In genomic region chr10:75626991-75627390, GRCm38 (mm10) we compare ENCODE assay signal across 26 mouse cellular contexts. TPM values are rescaled to one million over a fixed set of nuclear protein-coding genes. Genes with fewer than 3 reads are reported as not detected.
DNase-seq lines count a peak whose midpoint lies in the region; ATAC-seq lines count a peak whose summit lies in the region.
"Had no signal": no experiment of that assay in that cellular context is flagged by ENCODE, and none has a peak within 500 bp of the region (broad histone marks: within the 10 kb centered on the region; RNA-seq: fewer than 3 reads in every experiment).

No protein-coding gene starts in this region.

- no peak overlapping the region for H3K4me3 ChIP-seq in intestine, embryonic 16.5 days (ENCODE audit: low read length)
- H3K4me3 ChIP-seq in intestine, embryonic 15.5 days (replicated peaks): no peak overlapping the region
- H3K4me3 ChIP-seq in lung, embryonic 15.5 days: no peak overlapping the region
- H3K4me3 ChIP-seq: heart, adult 2 months; heart, embryonic 13.5 days; limb, embryonic 10.5 days; limb, embryonic 15.5 days; midbrain, embryonic 10.5 days had no signal

- no peak overlapping the region for H3K4me2 ChIP-seq in intestine, embryonic 16.5 days (ENCODE audit: low read depth, low read length)
- H3K4me2 ChIP-seq in intestine, embryonic 15.5 days (replicated peaks): no peak overlapping the region
- H3K4me2 ChIP-seq in lung, embryonic 15.5 days: no peak overlapping the region
- H3K4me2 ChIP-seq: heart, embryonic 13.5 days; hindbrain, embryonic 14.5 days; limb, embryonic 15.5 days had no signal

- peaks cover 7% of the 10 kb centered on the region; the same call in 1 of the 2 replicates for H3K4me1 ChIP-seq in intestine, embryonic 16.5 days (ENCODE audit: control insufficient read depth, insufficient read depth, low read length)
- 0 out of 2 replicates have a peak, but pooled peaks cover 3% of the 10 kb centered on the region for H3K4me1 ChIP-seq in intestine, embryonic 15.5 days (replicated peaks)
- H3K4me1 ChIP-seq in lung, embryonic 15.5 days: peaks cover 12% of the 10 kb centered on the region
- H3K4me1 ChIP-seq: midbrain, embryonic 10.5 days had no signal

- WGBS in intestine, embryonic 16.5 days: 50% methylated on average over 3 of the region's 3 CpGs
- WGBS in intestine, embryonic 15.5 days: 57% methylated on average over 3 of the region's 3 CpGs
- WGBS in lung, embryonic 15.5 days: 53% methylated on average over 3 of the region's 3 CpGs

- H3K9me3 ChIP-seq in intestine, embryonic 16.5 days (ENCODE audit: control insufficient read depth, low read length): no peaks in the 10 kb centered on the region
- no peaks in the 10 kb centered on the region for H3K9me3 ChIP-seq in intestine, embryonic 15.5 days
- no peaks in the 10 kb centered on the region for H3K9me3 ChIP-seq in lung, embryonic 15.5 days
- H3K9me3 ChIP-seq: limb, embryonic 10.5 days; limb, embryonic 15.5 days; midbrain, embryonic 10.5 days had no signal

- DNase-seq in lung, postnatal 10 days: peak; percentile 42
- DNase-seq in testis, postnatal 10 days (ENCODE audit: low spot score): peak; percentile 49
- DNase-seq in kidney, adult 11 months: no peak
- no peak for DNase-seq in urinary bladder, postnatal 25 days (ENCODE audit: low spot score)
- DNase-seq: cerebellum, adult 8-10 months; cerebellum, postnatal 25 days; heart, postnatal 10 days; kidney, adult 2 months; kidney, postnatal 4 days; layer of hippocampus, postnatal 36 days; right cerebral cortex, adult 18-20 months; spleen, adult 18-20 months had no signal

- H3K36me3 ChIP-seq in intestine, embryonic 16.5 days (ENCODE audit: control insufficient read depth, insufficient read depth, low read length): no peaks in the 10 kb centered on the region
- H3K36me3 ChIP-seq in intestine, embryonic 15.5 days: no peaks in the 10 kb centered on the region
- no peaks in the 10 kb centered on the region for H3K36me3 ChIP-seq in lung, embryonic 15.5 days
- H3K36me3 ChIP-seq: heart, embryonic 13.5 days; limb, embryonic 10.5 days; limb, embryonic 15.5 days; midbrain, embryonic 10.5 days had no signal

- ATAC-seq in intestine, embryonic 16.5 days: peak; percentile 33; the same call in 1 of the 2 replicates
- no peak for ATAC-seq in intestine, embryonic 15.5 days
- peak; percentile 87 for ATAC-seq in lung, embryonic 15.5 days (ENCODE audit: borderline replicate concordance, extremely low read depth, low FRiP score, low TSS enrichment)
- ATAC-seq: CD4-positive, CD25-positive, alpha-beta regulatory T cell, adult 4 months; forebrain, embryonic 14.5 days; midbrain, embryonic 16.5 days had no signal

- H3K27ac ChIP-seq in intestine, embryonic 16.5 days (ENCODE audit: low read length): no peak overlapping the region
- H3K27ac ChIP-seq in intestine, embryonic 15.5 days: no peak overlapping the region
- H3K27ac ChIP-seq in lung, embryonic 15.5 days: peak overlapping the region; percentile 29
- H3K27ac ChIP-seq: heart, adult 2 months; heart, embryonic 13.5 days; hindbrain, embryonic 14.5 days; kidney, postnatal 0 days; limb, embryonic 10.5 days; limb, embryonic 15.5 days; liver, embryonic 14.5 days; midbrain, embryonic 10.5 days had no signal

- H3K9ac ChIP-seq in intestine, embryonic 16.5 days (ENCODE audit: low read depth, low read length): no peak overlapping the region
- H3K9ac ChIP-seq in intestine, embryonic 15.5 days: no peak overlapping the region
- no peak overlapping the region for H3K9ac ChIP-seq in lung, embryonic 15.5 days
- H3K9ac ChIP-seq: heart, embryonic 13.5 days; hindbrain, embryonic 14.5 days; limb, embryonic 15.5 days; liver, embryonic 14.5 days had no signal

- H3K27me3 ChIP-seq in intestine, embryonic 16.5 days (replicated peaks; ENCODE audit: control insufficient read depth, insufficient read depth, low read length): no peaks in the 10 kb centered on the region
- H3K27me3 ChIP-seq in intestine, embryonic 15.5 days (replicated peaks): no peaks in the 10 kb centered on the region
- H3K27me3 ChIP-seq in lung, embryonic 15.5 days: no peaks in the 10 kb centered on the region
- H3K27me3 ChIP-seq: heart, embryonic 13.5 days; limb, embryonic 15.5 days had no signal

RNA-seq across cellular contexts. Expression of gene Susd2, which starts 16.8 kb away (rescaled TPM):
- polyA plus RNA-seq in intestine, embryonic 16.5 days (2015; fragmentation: Nextera tagmentation; extraction: Ambion mirVana): 19.1 and 23.3 TPM in 2 replicates
- 13.4 and 13.9 TPM in 2 replicates for polyA plus RNA-seq in intestine, embryonic 15.5 days (2015; fragmentation: Nextera tagmentation; extraction: Ambion mirVana)
- polyA plus RNA-seq in lung, embryonic 15.5 days (2015; fragmentation: Nextera tagmentation; extraction: Ambion mirVana): 6.2 and 8.6 TPM in 2 replicates

RNA-seq across cellular contexts. Expression of gene Ggt5, which starts 37.9 kb away (rescaled TPM):
- 8.6 and 8.8 TPM in 2 replicates for polyA plus RNA-seq in intestine, embryonic 16.5 days (2015; fragmentation: Nextera tagmentation; extraction: Ambion mirVana)
- 7.5 and 7.9 TPM in 2 replicates for polyA plus RNA-seq in intestine, embryonic 15.5 days (2015; fragmentation: Nextera tagmentation; extraction: Ambion mirVana)
- polyA plus RNA-seq in lung, embryonic 15.5 days (2015; fragmentation: Nextera tagmentation; extraction: Ambion mirVana): 1.3 and 2.9 TPM in 2 replicates

Comparison
In these comparisons a context has a peak if more than half of its experiments do, and no peak if none do; other contexts are left out.
1. DNase-seq: peak in lung, postnatal 10 days (single experiment) and testis, postnatal 10 days (single experiment); none in kidney, adult 11 months (single experiment) and urinary bladder, postnatal 25 days (single experiment).